Mouse (Mus musculus) ZHBTc4 (cell line): ENCODE data around the gene Cfap61.

Experiments used
- DNase-seq: peaks from one replicate; pipeline ENCODE4 v3.0.0-alpha.2; 2011; ENCODE audit warnings: low read depth, low spot score

The Cfap61 gene

GRCm38 (mm10) chr2:146077117-146077516 is 142.5 kb downstream of the Cfap61 start:
- DNase-seq: no peak

GRCm38 (mm10) chr2:146080282-146080681 is 145.7 kb downstream of the Cfap61 start:
- no peak for DNase-seq

GRCm38 (mm10) chr2:146083326-146083871 is 148.8 kb downstream of the Cfap61 start:
- DNase-seq: peak; percentile 21

GRCm38 (mm10) chr2:146087411-146087810 is 152.8 kb downstream of the Cfap61 start:
- DNase-seq: no peak

GRCm38 (mm10) chr2:146089157-146089692 is 154.6 kb downstream of the Cfap61 start:
- no peak for DNase-seq

- no peak for DNase-seq
These were observed 162.9 kb downstream of the Cfap61 start for GRCm38 (mm10) chr2:146097532-146097931.

GRCm38 (mm10) chr2:146098853-146099717 is 164.5 kb downstream of the Cfap61 start:
- peak; percentile 21 for DNase-seq

- no peak for DNase-seq
These were observed 165.3 kb downstream of the Cfap61 start for GRCm38 (mm10) chr2:146099838-146100237.

GRCm38 (mm10) chr2:146100489-146101060 is 166.0 kb downstream of the Cfap61 start:
- no peak for DNase-seq

- DNase-seq: no peak
These were observed 168.0 kb downstream of the Cfap61 start for GRCm38 (mm10) chr2:146102600-146102999.

GRCm38 (mm10) chr2:146105341-146105740 is 170.8 kb downstream of the Cfap61 start:
- DNase-seq: no peak

GRCm38 (mm10) chr2:146107980-146108379 is 173.4 kb downstream of the Cfap61 start:
- DNase-seq: no peak

- no peak for DNase-seq
These were observed 175.3 kb downstream of the Cfap61 start for GRCm38 (mm10) chr2:146109921-146110320.

- no peak for DNase-seq
These were observed 181.7 kb downstream of the Cfap61 start for GRCm38 (mm10) chr2:146116282-146116681.

- no peak for DNase-seq
These were observed 182.1 kb downstream of the Cfap61 start for GRCm38 (mm10) chr2:146116726-146117125.

GRCm38 (mm10) chr2:146117191-146117914 is 182.8 kb downstream of the Cfap61 start:
- DNase-seq: peak; percentile 8

- no peak for DNase-seq
These were observed 183.4 kb downstream of the Cfap61 start for GRCm38 (mm10) chr2:146117915-146118403.

- no peak for DNase-seq
These were observed 187.0 kb downstream of the Cfap61 start for GRCm38 (mm10) chr2:146121551-146121950.

GRCm38 (mm10) chr2:146125129-146125528 is 190.5 kb downstream of the Cfap61 start:
- no peak for DNase-seq

GRCm38 (mm10) chr2:146128622-146129021 is 194.0 kb downstream of the Cfap61 start:
- DNase-seq: no peak

GRCm38 (mm10) chr2:146130514-146130913 is 195.9 kb downstream of the Cfap61 start:
- DNase-seq: no peak

GRCm38 (mm10) chr2:146134275-146134674 is 199.7 kb downstream of the Cfap61 start:
- DNase-seq: no peak
